Mouse (Mus musculus) left cerebral cortex, postnatal 10 days (tissue): Measurements from ENCODE around the gene Ntf3. TPM values are rescaled to one million over a fixed set of nuclear protein-coding genes. Genes with fewer than 3 reads are reported as not detected.

Experiments
- DNase-seq, 2 experiments: peaks; one replicate each; pipeline ENCODE4 v3.0.0; 2021 to 2022; ENCODE audit warnings: low spot score in 2 of 2, mixed read lengths in 1 of 2; ENCODE audit errors: extremely low spot score in 1 of 2
- intact Hi-C: fragments of 180-260 bp; cut with DNase I; formaldehyde crosslinking; loops from one replicate; pipeline ENCODE4 v1.15.1; 2025
- total RNA-seq, 2 experiments: library from RNA; stranded (reverse); gene quantifications; 2 replicates each; pipeline ENCODE4 v1.2.3; 2021

The Ntf3 gene
- total RNA-seq: 1 to 10 TPM; 3.8 to 4.4 TPM

- intact Hi-C loops: loop anchor here (2.0 to 5.0 kb wide), 3 partner anchors 214 to 544 kb away; no protein-coding TSS in a partner anchor
- no peak for DNase-seq
Measured at GRCm38 (mm10) chr6:126166548-126167207, at the start of gene Ntf3. Gene Ntf3 (minus strand): TSS chr6:126166910.

GRCm38 (mm10) chr6:126213330-126213729, 46.6 kb upstream of the Ntf3 start:
- DNase-seq: no peak
- intact Hi-C loops: no loop called here

GRCm38 (mm10) chr6:126203366-126203765, 36.7 kb upstream of the Ntf3 start:
- intact Hi-C loops: no loop called here
- DNase-seq: no peak

- intact Hi-C loops: no loop called here
- DNase-seq: no peak
Measured at GRCm38 (mm10) chr6:126202959-126203358, 36.2 kb upstream of the Ntf3 start.

GRCm38 (mm10) chr6:126201721-126202120, 35.0 kb upstream of the Ntf3 start:
- intact Hi-C loops: no loop called here
- DNase-seq: no peak

- no peak for DNase-seq
- intact Hi-C loops: no loop called here
Measured at GRCm38 (mm10) chr6:126199916-126200315, 33.2 kb upstream of the Ntf3 start.

- intact Hi-C loops: no loop called here
- no peak for DNase-seq
Measured at GRCm38 (mm10) chr6:126194760-126195159, 28.1 kb upstream of the Ntf3 start.

GRCm38 (mm10) chr6:126190218-126190871, 23.6 kb upstream of the Ntf3 start:
- intact Hi-C loops: no loop called here
- no peak for DNase-seq

GRCm38 (mm10) chr6:126187400-126187799, 20.7 kb upstream of the Ntf3 start:
- intact Hi-C loops: no loop called here

GRCm38 (mm10) chr6:126186116-126186515, 19.4 kb upstream of the Ntf3 start:
- intact Hi-C loops: no loop called here
- no peak for DNase-seq

More at GRCm38 (mm10) chr6:126187400-126187799, 20.7 kb upstream of the Ntf3 start:
- no peak for DNase-seq

GRCm38 (mm10) chr6:126172071-126172470, 5.4 kb upstream of the Ntf3 start:
- intact Hi-C loops: no loop called here
- no peak for DNase-seq

- DNase-seq: no peak
- intact Hi-C loops: no loop called here
Measured at GRCm38 (mm10) chr6:126170772-126171171, 4.1 kb upstream of the Ntf3 start.

GRCm38 (mm10) chr6:126167731-126168130, 1.0 kb upstream of the Ntf3 start:
- intact Hi-C loops: loop anchor here (2.0 to 5.0 kb wide), 3 partner anchors 215 to 545 kb away; no protein-coding TSS in a partner anchor
- DNase-seq: peak in 1 of 2 experiments; percentile 67

GRCm38 (mm10) chr6:126167208-126167590, 489 bp upstream of the Ntf3 start:
- no peak for DNase-seq
- intact Hi-C loops: loop anchor here (2.0 to 5.0 kb wide), 3 partner anchors 215 to 544 kb away; no protein-coding TSS in a partner anchor

- DNase-seq: no peak
- intact Hi-C loops: loop anchor here (2.0 to 5.0 kb wide), 3 partner anchors 213 to 543 kb away; no protein-coding TSS in a partner anchor
Measured at GRCm38 (mm10) chr6:126165591-126166155, 1.0 kb downstream of the Ntf3 start.

- DNase-seq: no peak
- intact Hi-C loops: loop anchor here (5.0 kb wide), 2 partner anchors 212 to 297 kb away; no protein-coding TSS in a partner anchor
Measured at GRCm38 (mm10) chr6:126164781-126165180, 1.9 kb downstream of the Ntf3 start.

- DNase-seq: peak in 1 of 2 experiments; percentile 47
- intact Hi-C loops: no loop called here
Measured at GRCm38 (mm10) chr6:126163861-126164755, 2.6 kb downstream of the Ntf3 start.

- intact Hi-C loops: no loop called here
- peak in 1 of 2 experiments; percentile 49 for DNase-seq
Measured at GRCm38 (mm10) chr6:126163181-126163621, 3.5 kb downstream of the Ntf3 start.

GRCm38 (mm10) chr6:126162351-126162758, 4.4 kb downstream of the Ntf3 start:
- DNase-seq: no peak
- intact Hi-C loops: no loop called here
